Mouse (Mus musculus): ENCODE results near the gene Cfd. TPM values are rescaled to one million over a fixed set of nuclear protein-coding genes. Genes with fewer than 3 reads are reported as not detected.
"Not testable (repeated sequence)": the region's sequence is repeated elsewhere in the genome, so short reads cannot be mapped to it uniquely, and the experiment has no call there.

The Cfd gene
- polyA plus RNA-seq, 1 experiment from 2014 or later: not detected

- Histone ChIP-seq H3K4me3 (no peak overlapping the region), H3K4me1 (peaks cover 43% of the 10 kb centered on the region), H3K27ac (no peak overlapping the region), H3K9ac (no peak overlapping the region), H3K4me2 (no peak overlapping the region), H3K27me3 (peaks cover 17% of the 10 kb centered on the region), H3K36me3 (no peaks in the 10 kb centered on the region), H3K9me3 (no peaks in the 10 kb centered on the region)
- no peak for ATAC-seq (ENCODE audit: borderline replicate concordance, extremely low read depth, low FRiP score, low TSS enrichment)
- 47% methylated on average over 12 of the region's 12 CpGs for WGBS
Observed at GRCm38 (mm10) chr10:79877757-79878156, 12.9 kb upstream of the Cfd start.

GRCm38 (mm10) chr10:79879527-79879926 is 11.1 kb upstream of the Cfd start:
- no peaks in the 10 kb centered on the region for H3K9me3 ChIP-seq
- no peak overlapping the region for H3K9ac ChIP-seq
- WGBS: 19% methylated on average over 3 of the region's 3 CpGs
- no peak for ATAC-seq (ENCODE audit: borderline replicate concordance, extremely low read depth, low FRiP score, low TSS enrichment)
- no peak overlapping the region for H3K4me2 ChIP-seq
- no peaks in the 10 kb centered on the region for H3K36me3 ChIP-seq
- H3K4me1 ChIP-seq: peaks cover 38% of the 10 kb centered on the region
- no peak overlapping the region for H3K27ac ChIP-seq
- peaks cover 25% of the 10 kb centered on the region for H3K27me3 ChIP-seq
- H3K4me3 ChIP-seq: no peak overlapping the region

DNA sequence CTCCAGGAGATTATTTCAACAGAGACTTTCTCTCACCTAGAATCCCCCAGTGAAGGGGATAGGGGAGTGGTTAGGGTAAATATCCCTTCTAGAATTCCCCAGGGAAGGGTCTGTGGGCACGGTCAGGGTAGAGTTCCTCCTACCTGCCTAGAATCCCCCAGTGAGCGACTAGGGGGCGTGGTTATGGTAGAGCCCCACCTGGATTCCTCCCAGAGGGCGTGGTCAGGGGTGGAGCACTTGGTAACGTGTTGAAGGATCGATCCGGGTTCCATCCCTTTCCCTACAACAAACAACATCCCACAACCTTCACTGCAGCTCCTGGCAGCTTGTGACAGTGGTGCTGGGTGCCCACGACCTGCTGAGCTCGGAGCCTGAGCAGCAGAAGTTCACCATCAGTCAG is 9.9 kb upstream of the Cfd start:
- Histone ChIP-seq H3K27ac (no peak overlapping the region), H3K4me1 (peaks cover 31% of the 10 kb centered on the region), H3K4me3 (no peak overlapping the region), H3K4me2 (0 out of 2 replicates have a peak overlapping the region, but pooled peaks have one; percentile 25), H3K27me3 (peaks cover 25% of the 10 kb centered on the region), H3K9ac (no peak overlapping the region; the same call in 1 of the 2 replicates), H3K36me3 (no peaks in the 10 kb centered on the region), H3K9me3 (no peaks in the 10 kb centered on the region)
- no peak for ATAC-seq (ENCODE audit: borderline replicate concordance, extremely low read depth, low FRiP score, low TSS enrichment)
- WGBS: 12% methylated on average over 9 of the region's 9 CpGs

DNA sequence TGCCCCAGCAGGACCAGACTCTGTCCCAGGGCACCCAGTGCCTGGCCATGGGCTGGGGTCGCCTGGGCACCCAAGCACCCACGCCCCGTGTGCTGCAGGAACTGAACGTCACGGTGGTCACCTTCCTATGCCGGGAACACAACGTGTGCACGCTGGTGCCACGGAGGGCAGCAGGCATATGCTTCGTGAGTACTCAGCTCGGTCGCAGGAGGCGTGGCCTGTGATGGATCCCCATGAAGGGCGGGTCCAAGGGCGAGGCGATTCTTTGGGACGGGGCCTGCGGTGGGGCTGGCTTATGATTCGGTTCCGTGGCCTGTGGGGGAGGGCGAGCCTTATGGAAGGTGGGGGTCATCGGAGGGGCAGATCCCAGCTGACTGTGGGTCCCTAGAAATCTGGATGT is 8.7 kb upstream of the Cfd start:
- Histone ChIP-seq H3K27ac (no peak overlapping the region), H3K36me3 (no peaks in the 10 kb centered on the region), H3K27me3 (peaks cover 25% of the 10 kb centered on the region), H3K4me1 (peaks cover 31% of the 10 kb centered on the region), H3K4me2 (peak overlapping the region; percentile 50), H3K9ac (no peak overlapping the region), H3K9me3 (no peaks in the 10 kb centered on the region), H3K4me3 (peak overlapping the region; percentile 15)
- ATAC-seq (ENCODE audit: borderline replicate concordance, extremely low read depth, low FRiP score, low TSS enrichment): 0 out of 2 replicates have a peak, but pooled peaks have one; percentile 28
- 5% methylated on average over 22 of the region's 22 CpGs for WGBS

- H3K27me3 ChIP-seq: peaks cover 25% of the 10 kb centered on the region
- 0 out of 2 replicates have a peak, but pooled peaks have one; percentile 31 for ATAC-seq (ENCODE audit: borderline replicate concordance, extremely low read depth, low FRiP score, low TSS enrichment)
- H3K27ac ChIP-seq: no peak overlapping the region
- no peak overlapping the region; the same call in 1 of the 2 replicates for H3K4me2 ChIP-seq
- no peaks in the 10 kb centered on the region for H3K9me3 ChIP-seq
- H3K9ac ChIP-seq: no peak overlapping the region
- H3K4me1 ChIP-seq: peaks cover 27% of the 10 kb centered on the region
- 16% methylated on average over 22 of the region's 22 CpGs for WGBS
- H3K4me3 ChIP-seq: no peak overlapping the region; the same call in 1 of the 2 replicates
- H3K36me3 ChIP-seq: no peaks in the 10 kb centered on the region
Observed at GRCm38 (mm10) chr10:79883297-79884084, 7.2 kb upstream of the Cfd start.

DNA sequence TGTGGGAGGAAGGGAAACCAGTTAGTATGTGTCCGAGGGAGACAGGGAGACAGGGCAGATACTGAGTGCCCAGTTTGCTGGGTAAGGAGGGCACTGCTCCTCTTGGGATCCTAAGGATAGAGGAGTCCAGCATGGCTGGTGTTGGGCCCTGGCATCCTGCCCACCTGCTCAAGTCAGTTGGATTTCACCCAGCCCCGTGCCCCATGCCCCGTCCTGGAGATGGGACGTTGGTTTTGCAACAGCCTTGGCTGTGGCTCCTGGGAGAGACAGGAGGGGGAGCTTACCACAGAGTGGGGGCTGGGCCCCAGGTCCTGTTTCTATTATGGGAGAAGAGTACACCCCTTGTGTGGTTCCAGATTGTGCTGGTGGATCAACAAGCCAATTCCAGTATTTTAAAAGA is 6.2 kb upstream of the Cfd start:
- Histone ChIP-seq H3K36me3 (no peaks in the 10 kb centered on the region), H3K4me2 (no peak overlapping the region), H3K27me3 (peaks cover 25% of the 10 kb centered on the region), H3K9me3 (no peaks in the 10 kb centered on the region), H3K4me1 (peaks cover 26% of the 10 kb centered on the region), H3K27ac (no peak overlapping the region), H3K4me3 (no peak overlapping the region), H3K9ac (no peak overlapping the region)
- ATAC-seq (ENCODE audit: borderline replicate concordance, extremely low read depth, low FRiP score, low TSS enrichment): no peak
- 42% methylated on average over 4 of the region's 4 CpGs for WGBS

- H3K9me3 ChIP-seq; H3K27ac ChIP-seq; ATAC-seq (ENCODE audit: borderline replicate concordance, extremely low read depth, low FRiP score, low TSS enrichment); H3K36me3 ChIP-seq; H3K9ac ChIP-seq; H3K4me2 ChIP-seq; H3K4me3 ChIP-seq: not testable (repeated sequence)
- peaks cover 25% of the 10 kb centered on the region for H3K27me3 ChIP-seq
- 70% methylated on average over 3 of the region's 3 CpGs for WGBS
- peaks cover 21% of the 10 kb centered on the region for H3K4me1 ChIP-seq
Observed at GRCm38 (mm10) chr10:79884938-79885337, 5.7 kb upstream of the Cfd start.

DNA sequence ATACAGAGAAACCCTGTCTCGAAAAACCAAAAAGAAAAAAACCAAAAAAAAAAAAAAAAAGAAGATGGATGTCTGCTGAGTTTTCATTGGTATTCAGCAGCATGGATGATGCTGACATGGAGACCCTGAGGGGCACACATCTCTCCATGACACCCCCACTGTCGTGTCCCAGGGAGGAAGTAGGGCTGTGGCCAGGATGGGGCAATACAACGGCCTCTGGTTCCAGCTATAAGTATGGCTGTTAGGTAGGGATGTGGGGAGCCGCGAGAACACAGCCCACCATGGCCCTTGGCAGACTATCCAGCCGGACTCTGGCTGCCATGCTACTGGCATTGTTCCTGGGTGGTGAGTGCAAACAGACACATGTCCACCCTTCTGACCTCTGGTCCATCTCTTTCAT is 4.6 kb upstream of the Cfd start, which contains the start of gene Elane:
TSS of gene Elane (plus strand) at position 194 of the 400 bp plus-strand sequence.
- H3K9ac ChIP-seq: no peak within 1 kb of the TSS
- WGBS: 60% methylated on average over 6 of the region's 6 CpGs
- H3K27ac ChIP-seq: no peak within 1 kb of the TSS
- H3K4me1 ChIP-seq: peaks cover 15% of the 10 kb centered on the region
- peaks cover 22% of the 10 kb centered on the region for H3K27me3 ChIP-seq
- H3K4me3 ChIP-seq: no peak within 1 kb of the TSS
- H3K4me2 ChIP-seq: no peak within 1 kb of the TSS
- no peaks in the 10 kb centered on the region for H3K9me3 ChIP-seq
- no peaks in the 10 kb centered on the region for H3K36me3 ChIP-seq
- no peak for ATAC-seq (ENCODE audit: borderline replicate concordance, extremely low read depth, low FRiP score, low TSS enrichment)

- Histone ChIP-seq H3K27me3 (peaks cover 19% of the 10 kb centered on the region; the same call in 1 of the 2 replicates), H3K36me3 (no peaks in the 10 kb centered on the region), H3K9ac (no peak overlapping the region), H3K4me1 (peaks cover 14% of the 10 kb centered on the region), H3K9me3 (no peaks in the 10 kb centered on the region), H3K4me2 (no peak overlapping the region), H3K27ac (no peak overlapping the region), H3K4me3 (no peak overlapping the region)
- 74% methylated on average over 8 of the region's 8 CpGs for WGBS
- no peak for ATAC-seq (ENCODE audit: borderline replicate concordance, extremely low read depth, low FRiP score, low TSS enrichment)
Observed at GRCm38 (mm10) chr10:79886611-79887010, 4.0 kb upstream of the Cfd start.

DNA sequence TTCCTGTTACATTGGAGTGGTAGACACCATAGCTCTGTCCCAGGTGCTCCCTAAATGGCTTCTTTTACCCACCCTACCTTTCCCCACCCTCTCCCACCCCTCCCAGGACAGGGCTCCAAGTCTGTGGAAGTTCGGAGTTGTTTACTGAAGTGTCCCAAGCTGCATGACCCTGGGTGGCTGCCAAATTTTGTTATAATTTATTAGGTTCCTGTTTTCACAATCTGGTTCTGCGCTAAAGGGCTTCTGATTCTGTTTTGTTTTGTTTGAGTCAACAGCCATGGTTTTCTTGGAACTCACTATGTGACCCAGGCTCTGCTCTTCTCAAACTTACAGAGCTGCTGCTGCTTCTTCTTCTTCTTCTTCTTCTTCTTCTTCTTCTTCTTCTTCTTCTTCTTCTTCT is 1.3 kb upstream of the Cfd start:
- H3K9me3 ChIP-seq: no peaks in the 10 kb centered on the region
- 41% methylated on average over 2 of the region's 2 CpGs for WGBS

DNA sequence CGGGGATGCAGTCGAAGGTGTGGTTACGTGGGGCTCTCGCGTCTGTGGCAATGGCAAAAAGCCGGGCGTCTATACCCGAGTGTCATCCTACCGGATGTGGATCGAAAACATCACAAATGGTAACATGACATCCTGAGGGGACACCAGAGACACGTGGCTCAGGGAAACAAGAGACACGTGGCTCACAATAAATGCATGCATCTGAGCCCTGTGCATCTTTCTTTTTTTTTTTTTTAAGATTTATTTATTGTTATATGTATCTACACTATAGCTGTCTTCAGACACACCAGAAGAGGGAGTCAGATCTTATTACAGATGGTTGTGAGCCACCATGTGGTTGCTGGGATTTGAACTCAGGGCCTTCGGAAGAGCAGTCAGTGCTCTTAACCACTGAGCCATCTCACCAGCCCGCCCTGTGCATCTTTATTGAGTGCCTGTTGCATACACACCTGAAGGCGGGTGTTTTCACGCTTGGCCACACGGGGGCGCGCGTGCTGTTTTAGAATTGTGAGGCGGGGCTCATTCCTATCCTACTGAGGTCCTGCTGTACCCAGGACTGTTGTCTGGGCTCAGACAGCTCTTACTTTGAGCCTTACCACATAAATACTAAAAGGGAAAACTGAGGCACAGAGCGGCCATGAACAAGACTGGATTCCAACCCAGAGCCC is 1.9 kb downstream of the Cfd start:
- H3K9me3 ChIP-seq: not testable (repeated sequence)

More for the DNA sequence above, 1.3 kb upstream of the Cfd start:
- Histone ChIP-seq H3K27ac (no peak overlapping the region), H3K27me3 (no peaks in the 10 kb centered on the region), H3K9ac (no peak overlapping the region), H3K4me3 (no peak overlapping the region), H3K4me2 (no peak overlapping the region), H3K4me1 (no peaks in the 10 kb centered on the region), H3K36me3 (0 out of 2 replicates have a peak, but pooled peaks cover 2% of the 10 kb centered on the region)
- ATAC-seq (ENCODE audit: borderline replicate concordance, extremely low read depth, low FRiP score, low TSS enrichment): no peak

DNA sequence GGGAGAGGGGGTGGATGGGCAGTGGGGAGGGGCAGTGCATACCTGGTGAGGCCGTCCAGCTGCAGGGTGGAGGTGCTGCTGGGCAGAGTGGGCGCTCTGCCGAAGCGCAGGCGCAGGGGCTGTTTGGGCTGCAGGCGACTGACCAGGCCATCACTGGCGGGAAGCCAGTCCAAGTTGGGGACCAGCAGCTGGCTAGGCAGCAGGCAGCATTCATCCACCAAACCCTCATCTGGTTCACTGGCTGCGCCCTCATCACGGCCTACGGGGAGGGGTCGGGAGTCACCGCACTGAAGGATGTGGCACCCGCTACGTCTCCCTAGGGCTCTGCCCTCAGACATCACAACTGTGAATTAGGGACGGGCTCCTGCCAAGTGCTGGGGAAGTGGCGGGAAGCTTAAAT is 5.7 kb downstream of the Cfd start:
- Histone ChIP-seq H3K4me2 (no peak overlapping the region), H3K9ac (no peak overlapping the region), H3K27ac (no peak overlapping the region), H3K4me1 (peaks cover 8% of the 10 kb centered on the region), H3K9me3 (no peaks in the 10 kb centered on the region), H3K36me3 (peaks cover 38% of the 10 kb centered on the region), H3K4me3 (no peak overlapping the region), H3K27me3 (no peaks in the 10 kb centered on the region)
- 83% methylated on average over 16 of the region's 16 CpGs for WGBS
- ATAC-seq (ENCODE audit: borderline replicate concordance, extremely low read depth, low FRiP score, low TSS enrichment): no peak

More for the DNA sequence above, 1.9 kb downstream of the Cfd start:
- H3K4me1 ChIP-seq; H3K27me3 ChIP-seq; ATAC-seq (ENCODE audit: borderline replicate concordance, extremely low read depth, low FRiP score, low TSS enrichment); H3K27ac ChIP-seq; H3K9ac ChIP-seq; H3K4me3 ChIP-seq; H3K4me2 ChIP-seq: not testable (repeated sequence)
- H3K36me3 ChIP-seq: peaks cover 28% of the 10 kb centered on the region
- WGBS: 42% methylated on average over 22 of the region's 22 CpGs

Measured in lung, embryonic 15.5 days (tissue).